Mouse (Mus musculus): ENCODE results near the gene Id1.
A peak's percentile ranks its signal among the peaks of the same experiment; 100 is the strongest.

The Id1 gene

GRCm38 (mm10) chr2:152782656-152783055, 46.6 kb downstream of the Id1 start:
- no peak for DNase-seq (ENCODE audit: low spot score in 2 of 2)

- no peak for DNase-seq (ENCODE audit: low spot score in 2 of 2)
These were observed 47.2 kb downstream of the Id1 start for GRCm38 (mm10) chr2:152783241-152783640.

- no peak for DNase-seq (ENCODE audit: low spot score in 2 of 2)
These were observed 48.6 kb downstream of the Id1 start for GRCm38 (mm10) chr2:152784640-152785039.

GRCm38 (mm10) chr2:152785446-152786350, 49.6 kb downstream of the Id1 start:
- peak in 1 of 2 experiments; percentile 71 for DNase-seq (ENCODE audit: low spot score in 2 of 2)
